Mouse (Mus musculus): Measurements from ENCODE around the gene Adgrg2. TPM values are rescaled to one million over a fixed set of nuclear protein-coding genes. Genes with fewer than 3 reads are reported as not detected.

Adgrg2 gene
- polyA plus RNA-seq, 1 experiment from 2014 or later, result 2.4 TPM

DNA sequence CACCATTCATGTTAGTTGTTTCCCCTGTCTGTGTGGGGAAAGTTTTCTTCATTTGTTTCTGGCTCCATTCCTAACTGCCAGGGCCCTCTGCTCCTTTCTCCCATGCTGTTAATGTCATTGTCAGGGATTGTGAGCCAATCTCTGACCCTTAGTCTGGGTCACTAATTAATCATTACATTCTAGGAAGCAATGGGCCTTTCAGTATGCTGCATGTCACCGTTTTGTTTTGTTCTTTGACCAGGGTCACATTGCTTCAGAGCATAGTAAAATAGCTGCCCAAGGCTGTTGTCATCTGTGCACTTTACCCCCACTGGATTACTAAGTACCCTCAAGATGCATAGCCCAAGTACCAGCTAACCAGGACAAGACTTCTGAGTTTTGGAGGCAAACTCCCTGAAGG, 36.0 kb downstream of the Adgrg2 start:
- ATAC-seq, result no peak
- WGBS, result 27% methylated on average over 1 of the region's 1 CpGs
- no peak overlapping the region for H3K4me3 ChIP-seq (ENCODE audit: low read length)
- H3K9ac ChIP-seq (ENCODE audit: low read depth, low read length), result no peak overlapping the region
- no peak overlapping the region for H3K27ac ChIP-seq (ENCODE audit: low read depth, low read length)
- no peaks in the 10 kb centered on the region for H3K9me3 ChIP-seq (ENCODE audit: control insufficient read depth, low read length)
- no peak overlapping the region for H3K4me2 ChIP-seq (ENCODE audit: low read length)
- H3K27me3 ChIP-seq (replicated peaks; ENCODE audit: control insufficient read depth, insufficient read depth, low read length), result peaks cover 2% of the 10 kb centered on the region; the same call in 1 of the 2 replicates
- H3K4me1 ChIP-seq (ENCODE audit: control insufficient read depth, insufficient read depth, low read depth, low read length), result no peaks in the 10 kb centered on the region
- no peaks in the 10 kb centered on the region for H3K36me3 ChIP-seq (ENCODE audit: control insufficient read depth, insufficient read depth, low read length)

DNA sequence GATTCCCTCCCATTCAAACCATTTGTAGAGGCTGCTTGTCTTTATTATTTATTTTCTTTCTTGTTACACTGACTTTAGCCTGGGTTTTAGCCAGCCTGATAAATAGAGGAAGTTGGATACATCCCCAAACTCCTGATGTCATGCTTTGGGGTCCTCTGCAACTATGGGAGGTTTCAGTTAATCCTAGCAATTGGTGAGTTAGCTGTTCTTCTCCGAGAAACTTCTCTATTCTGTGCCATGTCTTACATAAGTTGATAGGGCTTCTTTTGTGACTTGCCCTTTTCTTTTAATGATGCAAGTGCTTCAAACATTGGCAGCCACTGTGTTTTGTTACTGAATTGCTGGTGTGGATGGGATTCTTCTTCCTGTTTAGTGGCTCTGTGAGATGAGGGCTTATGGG, 36.4 kb downstream of the Adgrg2 start:
- H3K4me2 ChIP-seq (ENCODE audit: low read length), result no peak overlapping the region
- H3K9me3 ChIP-seq (ENCODE audit: control insufficient read depth, low read length), result no peaks in the 10 kb centered on the region
- H3K36me3 ChIP-seq (ENCODE audit: control insufficient read depth, insufficient read depth, low read length), result no peaks in the 10 kb centered on the region
- no peak for ATAC-seq
- peaks cover 2% of the 10 kb centered on the region; the same call in 1 of the 2 replicates for H3K27me3 ChIP-seq (replicated peaks; ENCODE audit: control insufficient read depth, insufficient read depth, low read length)
- 84% methylated on average over 1 of the region's 1 CpGs for WGBS
- no peak overlapping the region for H3K9ac ChIP-seq (ENCODE audit: low read depth, low read length)
- H3K27ac ChIP-seq (ENCODE audit: low read depth, low read length), result no peak overlapping the region
- H3K4me1 ChIP-seq (ENCODE audit: control insufficient read depth, insufficient read depth, low read depth, low read length), result no peaks in the 10 kb centered on the region
- H3K4me3 ChIP-seq (ENCODE audit: low read length), result no peak overlapping the region

DNA sequence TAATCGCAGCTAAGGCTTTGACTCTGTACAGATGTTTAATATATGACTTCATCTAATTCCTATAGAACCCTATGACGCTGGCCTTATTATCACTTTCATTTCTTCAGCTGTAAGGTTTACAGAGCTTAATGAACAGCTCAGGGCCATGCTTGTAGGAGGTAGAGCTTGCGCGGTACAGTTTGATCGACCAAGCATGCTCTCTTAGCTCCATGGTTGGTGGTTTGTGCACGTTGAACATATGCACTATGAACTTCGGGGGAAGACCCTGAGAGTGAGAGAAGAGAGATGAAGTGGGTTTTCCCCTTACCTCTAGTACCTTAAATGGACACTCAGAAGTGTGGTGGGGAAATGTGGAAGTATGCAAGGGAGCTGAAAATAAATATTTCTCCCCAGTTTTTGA, 41.7 kb downstream of the Adgrg2 start:
- Histone ChIP-seq H3K4me3 (ENCODE audit: low read length) (no peak overlapping the region), H3K27me3 (replicated peaks; ENCODE audit: control insufficient read depth, insufficient read depth, low read length) (0 out of 2 replicates have a peak, but pooled peaks cover 2% of the 10 kb centered on the region), H3K36me3 (ENCODE audit: control insufficient read depth, insufficient read depth, low read length) (no peaks in the 10 kb centered on the region), H3K9me3 (ENCODE audit: control insufficient read depth, low read length) (no peaks in the 10 kb centered on the region), H3K27ac (ENCODE audit: low read depth, low read length) (no peak overlapping the region), H3K9ac (ENCODE audit: low read depth, low read length) (no peak overlapping the region), H3K4me2 (ENCODE audit: low read length) (no peak overlapping the region), H3K4me1 (ENCODE audit: control insufficient read depth, insufficient read depth, low read depth, low read length) (no peaks in the 10 kb centered on the region)
- WGBS, result 89% methylated on average over 7 of the region's 7 CpGs
- no peak for ATAC-seq

DNA sequence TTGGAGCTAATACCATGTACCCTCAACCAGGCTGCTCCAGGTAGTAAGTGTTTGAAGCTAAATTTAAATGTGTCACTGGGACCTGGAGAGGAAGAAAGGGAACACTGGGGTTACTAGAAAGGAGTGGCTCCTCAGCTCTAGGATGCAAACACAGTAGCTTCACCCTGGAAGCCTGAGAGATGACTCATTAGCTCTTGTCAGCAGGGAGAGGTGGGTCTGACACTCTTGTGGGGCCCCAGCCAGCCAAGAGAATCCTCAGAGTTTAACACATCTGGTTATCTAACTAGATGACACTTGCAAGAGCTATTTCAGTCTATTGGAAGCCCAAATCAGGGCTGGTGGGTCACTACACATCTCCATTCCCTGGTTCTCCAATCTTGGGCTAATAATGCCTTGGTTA, 50.8 kb downstream of the Adgrg2 start:
- Histone ChIP-seq H3K9ac (ENCODE audit: low read depth, low read length) (no peak overlapping the region), H3K36me3 (ENCODE audit: control insufficient read depth, insufficient read depth, low read length) (no peaks in the 10 kb centered on the region), H3K4me1 (ENCODE audit: control insufficient read depth, insufficient read depth, low read depth, low read length) (no peaks in the 10 kb centered on the region), H3K4me3 (ENCODE audit: low read length) (no peak overlapping the region), H3K27ac (ENCODE audit: low read depth, low read length) (no peak overlapping the region), H3K27me3 (replicated peaks; ENCODE audit: control insufficient read depth, insufficient read depth, low read length) (no peaks in the 10 kb centered on the region; the same call in 1 of the 2 replicates), H3K9me3 (ENCODE audit: control insufficient read depth, low read length) (no peaks in the 10 kb centered on the region), H3K4me2 (ENCODE audit: low read length) (no peak overlapping the region)
- no peak for ATAC-seq

DNA sequence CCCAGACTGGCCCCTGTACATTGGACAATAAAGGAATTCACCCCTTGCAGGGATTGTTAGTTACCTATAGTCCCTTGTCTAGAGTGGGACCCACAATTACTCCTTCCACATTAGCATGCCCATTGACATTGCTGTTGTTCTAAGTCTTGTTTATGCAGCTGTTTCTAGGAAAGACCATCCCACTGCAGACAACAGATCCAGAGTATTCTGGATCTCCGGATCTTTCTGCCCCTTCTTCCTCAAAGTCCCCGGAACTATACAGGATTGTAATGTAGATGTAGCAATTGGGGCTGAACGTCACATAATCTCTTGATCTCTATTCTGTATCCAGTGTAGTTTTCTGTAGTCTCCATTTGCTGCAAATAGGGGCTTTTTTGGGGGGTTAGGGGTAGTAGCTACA, 57.9 kb downstream of the Adgrg2 start:
- no peak for ATAC-seq
- Histone ChIP-seq H3K4me1 (ENCODE audit: control insufficient read depth, insufficient read depth, low read depth, low read length) (no peaks in the 10 kb centered on the region), H3K27ac (ENCODE audit: low read depth, low read length) (no peak overlapping the region), H3K4me2 (ENCODE audit: low read length) (no peak overlapping the region), H3K9ac (ENCODE audit: low read depth, low read length) (no peak overlapping the region), H3K36me3 (ENCODE audit: control insufficient read depth, insufficient read depth, low read length) (no peaks in the 10 kb centered on the region), H3K9me3 (ENCODE audit: control insufficient read depth, low read length) (no peaks in the 10 kb centered on the region), H3K4me3 (ENCODE audit: low read length) (no peak overlapping the region), H3K27me3 (replicated peaks; ENCODE audit: control insufficient read depth, insufficient read depth, low read length) (no peaks in the 10 kb centered on the region; the same call in 1 of the 2 replicates)
- 91% methylated on average over 3 of the region's 3 CpGs for WGBS

DNA sequence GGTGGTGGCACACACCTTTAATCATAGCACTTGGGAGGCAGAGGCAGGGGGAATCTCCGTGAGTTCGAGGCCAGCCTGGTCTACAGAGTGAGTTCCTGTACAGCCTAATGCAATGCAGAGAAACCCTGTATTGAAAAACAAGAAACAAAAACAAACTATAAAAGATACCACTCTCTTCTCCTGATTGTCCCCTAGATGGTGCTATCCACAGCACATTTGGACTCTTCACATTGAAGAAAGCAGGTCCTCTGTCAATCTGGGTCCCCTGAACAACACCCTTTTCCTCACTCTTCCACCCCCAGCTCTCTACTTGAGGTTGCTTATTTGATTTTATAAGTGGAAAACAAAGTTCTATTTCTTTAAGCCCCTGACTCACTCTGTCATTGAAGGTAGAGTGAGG, 58.9 kb downstream of the Adgrg2 start:
- H3K4me1 ChIP-seq (ENCODE audit: control insufficient read depth, insufficient read depth, low read depth, low read length), result no peaks in the 10 kb centered on the region
- ATAC-seq, result no peak
- WGBS, result 68% methylated on average over 2 of the region's 2 CpGs
- H3K36me3 ChIP-seq (ENCODE audit: control insufficient read depth, insufficient read depth, low read length), result no peaks in the 10 kb centered on the region
- H3K4me3 ChIP-seq (ENCODE audit: low read length), result no peak overlapping the region
- H3K4me2 ChIP-seq (ENCODE audit: low read length), result no peak overlapping the region
- no peaks in the 10 kb centered on the region for H3K9me3 ChIP-seq (ENCODE audit: control insufficient read depth, low read length)
- H3K27ac ChIP-seq (ENCODE audit: low read depth, low read length), result no peak overlapping the region
- no peaks in the 10 kb centered on the region; the same call in 1 of the 2 replicates for H3K27me3 ChIP-seq (replicated peaks; ENCODE audit: control insufficient read depth, insufficient read depth, low read length)
- no peak overlapping the region for H3K9ac ChIP-seq (ENCODE audit: low read depth, low read length)

DNA sequence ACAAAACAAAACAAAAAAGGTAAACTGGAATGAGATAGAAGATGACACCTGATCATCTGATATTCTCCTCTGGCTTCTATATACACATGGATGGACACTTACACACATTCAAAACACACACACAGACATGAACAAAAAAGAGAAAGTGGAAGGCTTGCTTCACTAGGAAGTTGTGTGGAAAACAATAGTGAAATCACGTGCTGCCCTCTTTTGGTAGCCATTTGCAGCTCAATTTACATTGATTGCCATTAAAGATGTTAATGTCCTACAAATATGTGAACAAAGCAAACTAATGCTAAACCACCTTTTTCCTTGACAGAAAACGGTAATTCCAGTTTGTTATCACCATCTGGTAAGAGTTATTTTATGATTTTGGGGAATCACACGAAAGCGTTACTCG, 65.2 kb downstream of the Adgrg2 start:
- WGBS, result 71% methylated on average over 5 of the region's 5 CpGs
- no peak overlapping the region for H3K4me3 ChIP-seq (ENCODE audit: low read length)
- no peaks in the 10 kb centered on the region for H3K4me1 ChIP-seq (ENCODE audit: control insufficient read depth, insufficient read depth, low read depth, low read length)
- no peak for ATAC-seq
- no peak overlapping the region for H3K4me2 ChIP-seq (ENCODE audit: low read length)
- no peaks in the 10 kb centered on the region for H3K36me3 ChIP-seq (ENCODE audit: control insufficient read depth, insufficient read depth, low read length)
- H3K9ac ChIP-seq (ENCODE audit: low read depth, low read length), result no peak overlapping the region
- no peak overlapping the region for H3K27ac ChIP-seq (ENCODE audit: low read depth, low read length)
- H3K9me3 ChIP-seq (ENCODE audit: control insufficient read depth, low read length), result no peaks in the 10 kb centered on the region
- no peaks in the 10 kb centered on the region for H3K27me3 ChIP-seq (replicated peaks; ENCODE audit: control insufficient read depth, insufficient read depth, low read length)

DNA sequence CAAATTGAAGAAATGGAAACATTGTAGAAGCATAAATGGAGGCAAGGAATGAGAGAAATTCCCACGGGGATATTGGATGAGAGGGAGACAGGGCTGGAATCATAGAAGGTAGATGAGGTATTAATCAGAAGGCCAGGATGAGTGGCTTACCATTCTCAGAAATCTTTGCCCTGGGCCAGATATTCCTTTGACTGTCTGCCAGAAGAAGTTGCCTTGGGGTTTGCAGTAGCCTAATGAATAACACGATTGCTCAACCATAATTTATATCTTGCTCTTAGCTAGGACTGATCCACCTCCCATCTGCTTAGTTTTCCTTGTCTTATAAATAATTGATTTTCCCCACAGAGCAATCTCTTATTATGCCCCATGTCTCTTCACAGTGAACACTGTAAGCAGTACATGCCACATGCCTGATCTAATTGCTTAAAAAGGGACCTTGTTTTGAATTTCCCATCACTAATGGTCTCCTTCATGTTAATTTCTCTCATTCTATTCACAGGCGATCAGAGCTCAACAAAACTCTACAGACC, 80.8 kb downstream of the Adgrg2 start:
- WGBS, result 75% methylated on average over 3 of the region's 3 CpGs
- Histone ChIP-seq H3K27ac (ENCODE audit: low read depth, low read length) (no peak overlapping the region), H3K4me2 (ENCODE audit: low read length) (no peak overlapping the region), H3K36me3 (ENCODE audit: control insufficient read depth, insufficient read depth, low read length) (no peaks in the 10 kb centered on the region), H3K4me1 (ENCODE audit: control insufficient read depth, insufficient read depth, low read depth, low read length) (no peaks in the 10 kb centered on the region), H3K27me3 (replicated peaks; ENCODE audit: control insufficient read depth, insufficient read depth, low read length) (no peaks in the 10 kb centered on the region), H3K9me3 (ENCODE audit: control insufficient read depth, low read length) (no peaks in the 10 kb centered on the region), H3K4me3 (ENCODE audit: low read length) (no peak overlapping the region), H3K9ac (ENCODE audit: low read depth, low read length) (no peak overlapping the region)
- no peak for ATAC-seq

DNA sequence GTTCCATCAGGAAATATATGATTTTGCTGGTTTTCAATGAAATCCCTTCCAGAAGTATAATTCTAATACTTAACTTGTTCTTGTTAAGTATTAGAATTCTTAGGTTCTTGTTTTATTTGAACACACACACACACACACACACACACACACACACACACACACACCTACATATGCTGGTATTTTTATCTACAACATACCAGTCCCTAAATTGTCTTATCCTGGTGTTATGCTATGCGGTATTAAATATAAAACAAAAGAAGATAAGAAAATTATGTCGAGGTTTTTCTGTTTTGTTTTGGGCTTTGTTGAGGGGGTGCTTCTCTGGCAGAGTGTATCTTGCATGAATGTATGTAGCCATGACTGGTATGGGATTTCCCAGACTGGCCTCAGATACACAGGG, 99.3 kb downstream of the Adgrg2 start:
- Histone ChIP-seq H3K4me1 (ENCODE audit: control insufficient read depth, insufficient read depth, low read depth, low read length) (no peaks in the 10 kb centered on the region), H3K36me3 (ENCODE audit: control insufficient read depth, insufficient read depth, low read length) (no peaks in the 10 kb centered on the region), H3K27me3 (replicated peaks; ENCODE audit: control insufficient read depth, insufficient read depth, low read length) (no peaks in the 10 kb centered on the region), H3K9ac (ENCODE audit: low read depth, low read length) (no peak overlapping the region), H3K9me3 (ENCODE audit: control insufficient read depth, low read length) (no peaks in the 10 kb centered on the region), H3K27ac (ENCODE audit: low read depth, low read length) (no peak overlapping the region), H3K4me3 (ENCODE audit: low read length) (no peak overlapping the region), H3K4me2 (ENCODE audit: low read length) (no peak overlapping the region)
- ATAC-seq, result no peak
- 86% methylated on average over 2 of the region's 2 CpGs for WGBS

DNA sequence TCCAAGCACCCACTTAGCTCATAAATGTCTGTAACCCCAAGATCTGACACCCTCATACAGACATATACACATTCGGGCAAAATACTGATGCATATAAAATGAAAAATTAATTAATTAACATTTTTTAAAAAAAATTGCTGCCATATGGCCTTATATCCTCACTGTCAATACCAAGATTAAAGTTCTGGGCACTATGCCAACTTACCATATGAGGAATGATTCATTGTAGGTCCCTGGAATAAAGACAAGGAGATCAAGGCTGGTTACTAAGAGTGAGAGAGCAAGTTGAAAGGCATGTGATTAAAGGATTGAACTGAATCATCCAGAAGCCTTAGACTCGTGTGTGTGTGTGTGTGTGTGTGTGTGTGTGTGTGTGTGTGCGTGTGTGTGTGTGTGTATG, 103.8 kb downstream of the Adgrg2 start:
- no peaks in the 10 kb centered on the region for H3K9me3 ChIP-seq (ENCODE audit: control insufficient read depth, low read length)
- no peak overlapping the region for H3K4me2 ChIP-seq (ENCODE audit: low read length)
- no peaks in the 10 kb centered on the region for H3K4me1 ChIP-seq (ENCODE audit: control insufficient read depth, insufficient read depth, low read depth, low read length)
- no peak overlapping the region for H3K27ac ChIP-seq (ENCODE audit: low read depth, low read length)
- H3K9ac ChIP-seq (ENCODE audit: low read depth, low read length), result no peak overlapping the region
- no peak overlapping the region for H3K4me3 ChIP-seq (ENCODE audit: low read length)
- no peaks in the 10 kb centered on the region for H3K36me3 ChIP-seq (ENCODE audit: control insufficient read depth, insufficient read depth, low read length)
- no peaks in the 10 kb centered on the region; the same call in none of the 2 replicates for H3K27me3 ChIP-seq (replicated peaks; ENCODE audit: control insufficient read depth, insufficient read depth, low read length)
- ATAC-seq, result no peak
- WGBS, result 43% methylated on average over 3 of the region's 3 CpGs

Measured in hindbrain, embryonic 16.5 days (tissue).